Mouse (Mus musculus) heart, embryonic 12.5 days (tissue): ENCODE results near the gene Ahrr. TPM values are rescaled to one million over a fixed set of nuclear protein-coding genes. Genes with fewer than 3 reads are reported as not detected.

ENCODE experiments used
- ATAC-seq: fragments of 200-750 bp; cut with Nextera tagmentation; 2 replicates; pipeline ENCODE4 v1.8.0; 2017; ENCODE audit warnings: moderate TSS enrichment, moderate library complexity; ENCODE audit not compliant: insufficient number of reproducible peaks, low FRiP score
- H3K27ac ChIP-seq: fragments of 300-500 bp; sonication (generic); 2 replicates; pipeline ENCODE4 v1.5.1; 2016; ENCODE audit warnings: mild to moderate bottlenecking, moderate library complexity; ENCODE audit not compliant: poor library complexity, severe bottlenecking
- H3K27me3 ChIP-seq: fragments of 300-500 bp; sonication (generic); replicated peaks from 2 replicates; pipeline ENCODE4 v1.6.1; 2016; ENCODE audit warnings: mild to moderate bottlenecking, moderate library complexity
- H3K36me3 ChIP-seq: fragments of 300-500 bp; sonication (generic); 2 replicates; pipeline ENCODE4 v1.6.1; 2016; ENCODE audit warnings: mild to moderate bottlenecking, moderate library complexity
- H3K4me1 ChIP-seq: fragments of 300-500 bp; sonication (generic); replicated peaks from 2 replicates; pipeline ENCODE4 v1.6.1; 2016; ENCODE audit warnings: mild to moderate bottlenecking
- H3K4me2 ChIP-seq: fragments of 300-500 bp; sonication (generic); 2 replicates; pipeline ENCODE4 v1.6.1; 2016; ENCODE audit warnings: mild to moderate bottlenecking, moderate library complexity
- H3K4me3 ChIP-seq: fragments of 300-500 bp; sonication (generic); 2 replicates; pipeline ENCODE4 v1.5.1; 2016; ENCODE audit warnings: mild to moderate bottlenecking
- H3K9ac ChIP-seq: fragments of 300-500 bp; sonication (generic); 2 replicates; pipeline ENCODE4 v1.6.1; 2016; ENCODE audit warnings: mild to moderate bottlenecking, moderate library complexity
- H3K9me3 ChIP-seq: fragments of 300-500 bp; sonication (generic); replicated peaks from 2 replicates; pipeline ENCODE4 v1.6.1; 2016; ENCODE audit warnings: mild to moderate bottlenecking, moderate library complexity
- WGBS: fragments of 180-500 bp; shearing (Covaris S2); methylation state at CpG from one replicate; pipeline ENCODE4 v1.1.7; 2016; 5-methylcytosine and 5-hydroxymethylcytosine counted together
- polyA plus RNA-seq: library from polyadenylated mRNA; unstranded; fragments of >200 nt; fragmentation: Nextera tagmentation; extraction: Ambion mirVana; gene quantifications from 2 replicates; pipeline ENCODE4 v1.2.1, GENCODE M21; 2016

Ahrr gene
- polyA plus RNA-seq, 1 experiment from 2014 or later = 0.73 TPM

- WGBS = 41% methylated on average over 4 of the region's 4 CpGs
- no peaks in the 10 kb centered on the region for H3K9me3 ChIP-seq
- no peaks in the 10 kb centered on the region for H3K27me3 ChIP-seq
- H3K4me3 ChIP-seq = no peak overlapping the region
- no peak overlapping the region for H3K4me2 ChIP-seq
- peaks cover 37% of the 10 kb centered on the region for H3K36me3 ChIP-seq
- no peak for ATAC-seq
- no peak overlapping the region for H3K27ac ChIP-seq
- no peak overlapping the region for H3K9ac ChIP-seq
- no peaks in the 10 kb centered on the region for H3K4me1 ChIP-seq
Observed at GRCm38 (mm10) chr13:74300925-74301606, 8.9 kb upstream of the Ahrr start.

- no peak overlapping the region for H3K27ac ChIP-seq
- ATAC-seq = no peak
- no peak overlapping the region for H3K9ac ChIP-seq
- no peaks in the 10 kb centered on the region for H3K36me3 ChIP-seq
- H3K9me3 ChIP-seq = no peaks in the 10 kb centered on the region
- H3K4me1 ChIP-seq = 0 out of 2 replicates have a peak, but pooled peaks cover 4% of the 10 kb centered on the region
- no peak overlapping the region for H3K4me3 ChIP-seq
- H3K4me2 ChIP-seq = no peak overlapping the region
- 66% methylated on average over 7 of the region's 7 CpGs for WGBS
- peaks cover 17% of the 10 kb centered on the region for H3K27me3 ChIP-seq
Observed at GRCm38 (mm10) chr13:74296376-74296775, 4.2 kb upstream of the Ahrr start.

- Histone ChIP-seq H3K4me3 (no peak overlapping the region), H3K4me2 (no peak overlapping the region), H3K9ac (no peak overlapping the region), H3K27ac (no peak overlapping the region), H3K9me3 (no peaks in the 10 kb centered on the region), H3K27me3 (peaks cover 31% of the 10 kb centered on the region), H3K36me3 (no peaks in the 10 kb centered on the region), H3K4me1 (0 out of 2 replicates have a peak, but pooled peaks cover 4% of the 10 kb centered on the region)
- ATAC-seq = no peak
- 73% methylated on average over 5 of the region's 5 CpGs for WGBS
Observed at GRCm38 (mm10) chr13:74289646-74290045, 2.5 kb downstream of the Ahrr start.

GRCm38 (mm10) chr13:74282299-74282698 lies 9.8 kb downstream of the Ahrr start:
- H3K9ac ChIP-seq = no peak overlapping the region
- no peaks in the 10 kb centered on the region for H3K4me1 ChIP-seq
- WGBS = 80% methylated on average over 1 of the region's 2 CpGs
- no peak overlapping the region for H3K4me3 ChIP-seq
- H3K9me3 ChIP-seq = no peaks in the 10 kb centered on the region
- no peak for ATAC-seq
- no peak overlapping the region for H3K4me2 ChIP-seq
- no peak overlapping the region for H3K27ac ChIP-seq
- H3K27me3 ChIP-seq = no peaks in the 10 kb centered on the region; the same call in 1 of the 2 replicates
- no peaks in the 10 kb centered on the region for H3K36me3 ChIP-seq

- Histone ChIP-seq H3K27me3 (no peaks in the 10 kb centered on the region; the same call in 1 of the 2 replicates), H3K9ac (no peak overlapping the region), H3K36me3 (no peaks in the 10 kb centered on the region), H3K9me3 (no peaks in the 10 kb centered on the region), H3K4me3 (no peak overlapping the region), H3K4me1 (no peaks in the 10 kb centered on the region), H3K27ac (no peak overlapping the region), H3K4me2 (no peak overlapping the region)
- no peak for ATAC-seq
- WGBS = 59% methylated on average over 4 of the region's 4 CpGs
Observed at GRCm38 (mm10) chr13:74275726-74276125, 16.4 kb downstream of the Ahrr start.

- Histone ChIP-seq H3K9ac (peak overlapping the region; percentile 76), H3K27me3 (no peaks in the 10 kb centered on the region), H3K4me3 (peak overlapping the region; percentile 60), H3K4me1 (peaks cover 7% of the 10 kb centered on the region; the same call in 1 of the 2 replicates), H3K4me2 (peak overlapping the region; percentile 89), H3K9me3 (no peaks in the 10 kb centered on the region), H3K36me3 (no peaks in the 10 kb centered on the region), H3K27ac (no peak overlapping the region)
- ATAC-seq = peak; percentile 81
- 5% methylated on average over 10 of the region's 10 CpGs for WGBS
Observed at GRCm38 (mm10) chr13:74260231-74260992, 31.7 kb downstream of the Ahrr start.

GRCm38 (mm10) chr13:74259460-74260230 lies 32.5 kb downstream of the Ahrr start:
- no peaks in the 10 kb centered on the region for H3K9me3 ChIP-seq
- peak; percentile 71 for ATAC-seq
- H3K9ac ChIP-seq = peak overlapping the region; percentile 76
- peak overlapping the region; percentile 60 for H3K4me3 ChIP-seq
- H3K27me3 ChIP-seq = no peaks in the 10 kb centered on the region
- H3K36me3 ChIP-seq = no peaks in the 10 kb centered on the region
- peak overlapping the region; percentile 89 for H3K4me2 ChIP-seq
- no peak overlapping the region for H3K27ac ChIP-seq
- WGBS = 3% methylated on average over 35 of the region's 35 CpGs
- H3K4me1 ChIP-seq = peaks cover 7% of the 10 kb centered on the region; the same call in 1 of the 2 replicates

GRCm38 (mm10) chr13:74246494-74246893 lies 45.6 kb downstream of the Ahrr start:
- Histone ChIP-seq H3K4me1 (peaks cover 18% of the 10 kb centered on the region), H3K9me3 (no peaks in the 10 kb centered on the region), H3K36me3 (no peaks in the 10 kb centered on the region), H3K27ac (no peak overlapping the region), H3K9ac (no peak overlapping the region), H3K27me3 (0 out of 2 replicates have a peak, but pooled peaks cover 5% of the 10 kb centered on the region), H3K4me3 (no peak overlapping the region), H3K4me2 (no peak overlapping the region)
- ATAC-seq = no peak

- H3K36me3 ChIP-seq = no peaks in the 10 kb centered on the region
- H3K4me3 ChIP-seq = peak overlapping the region; percentile 18; the same call in 1 of the 2 replicates
- peak overlapping the region; percentile 59 for H3K4me2 ChIP-seq
- H3K27ac ChIP-seq = no peak overlapping the region
- H3K27me3 ChIP-seq = 0 out of 2 replicates have a peak, but pooled peaks cover 5% of the 10 kb centered on the region
- H3K9me3 ChIP-seq = no peaks in the 10 kb centered on the region
- H3K4me1 ChIP-seq = peaks cover 18% of the 10 kb centered on the region
- 57% methylated on average over 4 of the region's 4 CpGs for WGBS
- H3K9ac ChIP-seq = 0 out of 2 replicates have a peak overlapping the region, but pooled peaks have one; percentile 34
- no peak; the same call in 1 of the 2 replicates for ATAC-seq
Observed at GRCm38 (mm10) chr13:74245899-74246231, 46.3 kb downstream of the Ahrr start.

- Histone ChIP-seq H3K4me1 (peaks cover 18% of the 10 kb centered on the region), H3K4me2 (peak overlapping the region; percentile 59), H3K9me3 (no peaks in the 10 kb centered on the region), H3K27ac (no peak overlapping the region), H3K27me3 (0 out of 2 replicates have a peak, but pooled peaks cover 5% of the 10 kb centered on the region), H3K36me3 (no peaks in the 10 kb centered on the region), H3K4me3 (peak overlapping the region; percentile 18), H3K9ac (0 out of 2 replicates have a peak overlapping the region, but pooled peaks have one; percentile 34)
- ATAC-seq = peak; percentile 81
- WGBS = 26% methylated on average over 17 of the region's 17 CpGs
Observed at GRCm38 (mm10) chr13:74245214-74245898, 46.8 kb downstream of the Ahrr start.
